Mouse (Mus musculus) ES-CJ7 (cell line): ENCODE measurements around the gene Pla2g16.

ENCODE experiments used
- DNase-seq: peaks from one replicate; pipeline ENCODE4 v3.0.0; 2011; ENCODE audit warnings: low read depth, low spot score

Gene Pla2g16

DNA sequence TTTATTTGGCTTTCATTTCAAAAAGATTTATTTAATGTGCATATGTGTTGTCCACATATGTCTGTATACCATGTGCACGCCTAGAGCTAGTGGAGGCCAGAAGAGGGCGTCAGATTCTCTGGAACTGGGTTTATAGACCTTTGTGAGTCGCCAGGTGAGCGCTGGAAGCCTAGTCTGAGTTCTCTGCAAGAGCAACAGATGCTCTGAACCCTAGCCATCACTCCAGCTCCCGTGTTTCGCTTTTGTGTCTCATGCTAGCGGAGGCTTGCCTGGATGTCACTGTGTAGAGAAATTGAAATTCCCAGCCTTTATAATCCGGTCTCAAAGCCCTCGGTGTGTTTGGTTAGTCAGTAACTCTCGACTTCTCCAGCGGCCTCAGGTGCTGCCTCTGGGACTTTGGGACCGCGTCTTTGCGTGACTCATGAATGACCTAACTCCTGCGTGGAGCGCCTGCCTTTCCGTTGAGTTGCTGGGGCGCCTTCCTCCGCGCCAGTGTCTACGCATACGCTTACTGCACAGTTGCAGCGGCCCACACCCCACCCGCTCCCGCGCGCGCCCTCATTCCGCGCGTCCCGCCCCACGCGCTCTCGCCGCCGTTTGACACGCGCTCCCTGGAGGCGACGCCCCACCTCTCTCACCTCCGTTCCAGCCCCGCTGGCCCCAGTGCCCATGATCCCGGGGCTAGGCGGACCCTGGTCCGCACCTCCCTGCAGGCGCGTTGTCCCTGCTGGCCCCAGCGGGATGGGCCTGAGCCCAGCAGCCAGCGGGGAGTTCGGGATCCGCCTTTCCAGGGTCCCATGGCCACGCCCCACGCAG lies 54.9 kb downstream of the Pla2g16 start, which contains the start of gene Hrasls5:
Gene Hrasls5, plus strand, starts transcription at position 600 of the 816 bp plus-strand sequence.
- peak; percentile 48 for DNase-seq

GRCm38 (mm10) chr19:7613151-7613550 lies 55.9 kb downstream of the Pla2g16 start:
- DNase-seq = no peak

DNA sequence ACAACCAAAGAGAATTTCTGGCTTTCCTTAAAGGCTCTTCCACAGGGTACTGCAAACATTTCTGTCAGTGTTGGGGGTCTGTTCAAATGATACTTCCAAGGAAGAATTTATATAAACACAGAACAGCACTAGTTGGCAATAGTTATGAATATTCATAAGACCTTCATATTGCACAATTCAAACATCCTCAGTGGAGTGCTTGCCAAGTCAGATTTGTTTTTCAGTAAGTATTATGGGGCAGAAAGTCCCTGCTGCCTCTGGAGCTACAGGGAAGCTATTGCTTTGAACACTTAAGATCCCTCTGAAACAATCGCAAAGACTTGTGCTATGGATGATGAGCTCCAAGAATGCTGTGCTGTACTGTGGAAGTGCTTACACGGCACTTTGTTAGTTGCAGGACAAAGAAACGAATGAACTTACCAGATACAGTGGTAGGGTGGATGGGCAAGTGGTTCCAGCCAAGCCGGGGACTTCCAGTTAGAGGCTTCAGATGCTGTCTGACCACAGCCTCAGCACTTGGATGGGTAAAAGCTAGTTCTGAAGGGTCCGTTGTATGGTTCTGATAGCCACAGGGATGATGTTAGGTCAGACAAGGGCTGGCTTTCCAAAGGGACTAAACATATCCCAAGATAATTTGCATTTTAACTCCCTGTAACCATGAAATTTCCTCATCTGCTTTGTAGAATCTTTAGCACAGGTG lies 59.1 kb downstream of the Pla2g16 start:
- no peak for DNase-seq

GRCm38 (mm10) chr19:7617085-7617484 lies 59.8 kb downstream of the Pla2g16 start:
- no peak for DNase-seq

DNA sequence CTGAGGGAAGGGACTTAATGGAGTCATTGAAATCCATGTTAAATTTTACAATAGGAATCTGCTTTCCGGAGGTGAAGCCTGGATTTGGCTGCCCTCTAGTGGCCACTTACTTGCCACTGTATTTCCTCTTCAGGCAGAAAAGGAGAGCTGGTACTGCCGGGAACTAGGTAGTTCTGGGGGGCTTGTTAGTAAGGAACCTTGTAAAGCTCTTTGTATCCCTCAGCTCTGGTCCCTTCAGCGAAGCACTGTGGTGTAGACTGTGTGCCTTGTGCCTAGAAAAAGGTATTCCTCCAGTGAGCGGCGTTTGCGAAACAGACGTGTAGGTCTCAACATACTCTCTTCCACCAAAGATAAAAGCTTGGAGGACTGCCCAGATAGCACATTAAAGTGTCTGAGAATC lies 60.4 kb downstream of the Pla2g16 start:
- DNase-seq = peak; percentile 74

- no peak for DNase-seq
Observed at GRCm38 (mm10) chr19:7633021-7633420, 75.8 kb downstream of the Pla2g16 start.

DNA sequence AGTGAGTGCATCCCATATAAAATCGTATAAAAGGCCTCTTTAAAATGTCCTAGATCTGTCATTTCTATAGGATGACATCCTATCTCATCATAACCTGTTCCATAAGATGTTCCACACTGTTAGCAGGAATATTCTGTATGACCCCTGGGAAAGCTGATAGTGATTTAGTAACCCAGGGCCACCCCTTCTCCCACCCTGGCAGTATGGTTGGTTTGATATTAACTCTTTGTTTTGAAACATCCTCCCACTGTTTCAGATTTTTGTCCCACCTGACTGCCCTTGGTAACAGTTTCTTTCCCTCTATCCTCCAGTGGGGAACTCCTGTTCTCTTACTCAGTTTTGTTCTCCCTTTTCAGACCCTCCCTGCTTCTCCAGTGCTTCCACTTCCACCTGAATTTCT lies 76.5 kb downstream of the Pla2g16 start:
- DNase-seq = no peak
